Mouse (Mus musculus) bone marrow, adult 2 months (tissue): Measurements from ENCODE around the gene Vps35. TPM values are rescaled to one million over a fixed set of nuclear protein-coding genes. Genes with fewer than 3 reads are reported as not detected.

Source experiments
- H3K27ac ChIP-seq: fragments of 200-500 bp; 2 replicates; pipeline ENCODE4 v1.5.1; 2012; ENCODE audit warnings: low read depth, mild to moderate bottlenecking, control low read depth, inconsistent platforms, low read length; ENCODE audit not compliant: control insufficient read depth, poor library complexity, insufficient read depth
- H3K4me1 ChIP-seq: fragments of 200-500 bp; 2 replicates; pipeline ENCODE4 v1.6.1; 2011; ENCODE audit warnings: low read length; ENCODE audit not compliant: control insufficient read depth, insufficient read depth
- H3K4me3 ChIP-seq: fragments of 200-500 bp; replicated peaks from 2 replicates; pipeline ENCODE3; 2011; ENCODE audit warnings: mild to moderate bottlenecking, low read depth, low read length, control low read depth; ENCODE audit not compliant: control insufficient read depth
- CTCF ChIP-seq: fragments of 200-500 bp; IDR thresholded peaks from 2 replicates; pipeline ENCODE4 v1.5.1; 2011; ENCODE audit warnings: low read length, control low read depth; ENCODE audit not compliant: control insufficient read depth, insufficient read depth
- POLR2A ChIP-seq: fragments of 200-500 bp; IDR thresholded peaks from 2 replicates; pipeline ENCODE4 v1.6.1; 2011; ENCODE audit warnings: low read depth, mild to moderate bottlenecking, control low read depth, low read length, borderline replicate concordance; ENCODE audit not compliant: control insufficient read depth
- WGBS: fragments of 180-500 bp; shearing (Covaris S2); methylation state at CpG from one replicate; pipeline ENCODE4 v1.1.7; 2018; 5-methylcytosine and 5-hydroxymethylcytosine counted together
- polyA plus RNA-seq: library from polyadenylated mRNA; stranded (reverse); fragments of >200 nt; gene quantifications from 2 replicates; pipeline ENCODE4 v1.2.4, GENCODE M21; 2011; ENCODE audit warnings: low replicate concordance; ENCODE audit not compliant: missing spikeins, insufficient read depth, insufficient read length

Gene Vps35
- polyA plus RNA-seq, 1 experiment: 37.8 TPM

DNA sequence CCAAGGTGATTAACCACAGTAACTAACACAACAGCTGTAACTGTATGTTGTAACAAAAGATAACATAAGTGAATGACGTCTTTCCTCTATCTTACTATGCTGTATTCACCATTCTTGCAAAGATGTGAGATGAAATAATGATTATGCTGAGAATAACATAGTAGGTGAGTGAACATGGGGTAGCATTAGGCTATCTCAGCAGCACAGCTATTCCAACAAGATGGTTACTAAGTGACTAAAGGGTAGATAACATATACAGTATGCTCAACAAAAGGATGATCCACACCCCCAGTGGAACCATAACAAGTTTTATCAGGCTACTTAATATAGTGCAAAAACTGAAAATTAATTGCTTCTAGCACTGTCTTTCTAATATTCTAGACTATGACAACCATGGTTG is 12.8 kb downstream of the Vps35 start:
- TF ChIP-seq CTCF: no peak
- no peak for TF ChIP-seq POLR2A
- Histone ChIP-seq H3K27ac (no peak overlapping the region), H3K4me1 (no peaks in the 10 kb centered on the region), H3K4me3 (no peak overlapping the region)
- WGBS: 70% methylated on average over 1 of the region's 1 CpGs

- TF ChIP-seq POLR2A (no peak), CTCF (no peak)
- Histone ChIP-seq H3K4me3 (no peak overlapping the region), H3K4me1 (no peaks in the 10 kb centered on the region), H3K27ac (no peak overlapping the region)
- 58% methylated on average over 1 of the region's 1 CpGs for WGBS
Measured at GRCm38 (mm10) chr8:85227297-85227696, 72.3 kb downstream of the Vps35 start.

- H3K27ac ChIP-seq: no peak within 1 kb of the TSS
Measured at GRCm38 (mm10) chr8:85225688-85226087, 73.9 kb downstream of the Vps35 start, which contains the start of gene Olfr371. Olfr371 (plus strand) TSS chr8:85225988.

GRCm38 (mm10) chr8:85220992-85221391 is 78.6 kb downstream of the Vps35 start:
- Histone ChIP-seq H3K27ac (no peak overlapping the region), H3K4me1 (no peaks in the 10 kb centered on the region), H3K4me3 (no peak overlapping the region)
- WGBS: 12% methylated on average over 6 of the region's 6 CpGs
- TF ChIP-seq POLR2A: no peak
- no peak for TF ChIP-seq CTCF

More at GRCm38 (mm10) chr8:85225688-85226087, 73.9 kb downstream of the Vps35 start, which contains the start of gene Olfr371:
- TF ChIP-seq POLR2A: no peak
- no peak for TF ChIP-seq CTCF
- Histone ChIP-seq H3K4me3 (no peak within 1 kb of the TSS), H3K4me1 (no peaks in the 10 kb centered on the region)
- 25% methylated on average over 1 of the region's 1 CpGs for WGBS

DNA sequence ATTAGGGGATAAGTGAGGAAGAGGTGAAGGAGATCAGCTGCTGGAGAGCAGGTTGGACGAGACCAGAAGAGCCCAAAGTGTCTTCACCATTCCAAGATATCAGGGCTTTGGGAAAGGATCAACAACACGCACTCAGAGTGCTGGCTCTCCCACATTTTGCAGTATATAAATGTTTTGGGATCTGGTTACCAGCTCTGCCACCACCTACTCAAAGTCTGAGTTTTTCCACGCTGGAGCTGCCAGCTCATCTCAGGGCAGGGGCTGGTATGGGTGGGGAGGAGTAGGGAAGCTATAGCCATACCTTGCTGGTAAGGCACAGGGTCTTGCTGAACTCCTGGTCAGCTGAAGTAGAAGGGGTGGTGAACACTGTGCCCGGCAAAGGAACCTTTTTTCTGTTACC is 79.4 kb downstream of the Vps35 start:
- Histone ChIP-seq H3K4me3 (no peak overlapping the region), H3K27ac (no peak overlapping the region), H3K4me1 (no peaks in the 10 kb centered on the region)
- WGBS: 74% methylated on average over 4 of the region's 4 CpGs
- TF ChIP-seq POLR2A (no peak), CTCF (no peak)

Other genes with a start within 250 kb of the Vps35 start
- 4.1 and 14.3 TPM in 2 replicates for gene Fbxw9, start 239.7 kb downstream of the Vps35 start, polyA plus RNA-seq
- 4.3 TPM in 1 of 2 replicates, not detected in the other for gene Gm5741, start 231.8 kb downstream of the Vps35 start, polyA plus RNA-seq
- gene Dhps, start 228.0 kb downstream of the Vps35 start, polyA plus RNA-seq: 31.0 and 39.6 TPM in 2 replicates
- 26.9 and 42.0 TPM in 2 replicates for gene Wdr83os, start 219.1 kb downstream of the Vps35 start, polyA plus RNA-seq
- 57.4 and 100 TPM in 2 replicates for gene Wdr83, start 218.5 kb downstream of the Vps35 start, polyA plus RNA-seq
- 19.2 and 64.3 TPM in 2 replicates for gene Man2b1, start 216.5 kb downstream of the Vps35 start, polyA plus RNA-seq
- gene Zfp791, start 176.7 kb downstream of the Vps35 start, polyA plus RNA-seq: not detected in 2 replicates
- gene Cks1brt, start 147.9 kb downstream of the Vps35 start, polyA plus RNA-seq: not detected in 2 replicates
- not detected in 2 replicates for gene Olfr371, start 73.8 kb downstream of the Vps35 start, polyA plus RNA-seq
- gene Orc6, start 170 bp downstream of the Vps35 start, polyA plus RNA-seq: 58.9 and 65.2 TPM in 2 replicates
- gene Mylk3, start 86.5 kb upstream of the Vps35 start, polyA plus RNA-seq: 15.5 and 27.1 TPM in 2 replicates
- gene 4921524J17Rik, start 133.0 kb upstream of the Vps35 start, polyA plus RNA-seq: 7.5 and 13.8 TPM in 2 replicates
- 0.52 and 4.0 TPM in 2 replicates for gene Gpt2, start 192.8 kb upstream of the Vps35 start, polyA plus RNA-seq